Mouse (Mus musculus) right cerebral cortex, adult 18-20 months (tissue): ENCODE data around the gene Scgb1b2.

Experiments
- DNase-seq: peaks from one replicate; pipeline ENCODE4 v3.0.0; 2022; ENCODE audit warnings: mixed read lengths

Scgb1b2 gene

DNA sequence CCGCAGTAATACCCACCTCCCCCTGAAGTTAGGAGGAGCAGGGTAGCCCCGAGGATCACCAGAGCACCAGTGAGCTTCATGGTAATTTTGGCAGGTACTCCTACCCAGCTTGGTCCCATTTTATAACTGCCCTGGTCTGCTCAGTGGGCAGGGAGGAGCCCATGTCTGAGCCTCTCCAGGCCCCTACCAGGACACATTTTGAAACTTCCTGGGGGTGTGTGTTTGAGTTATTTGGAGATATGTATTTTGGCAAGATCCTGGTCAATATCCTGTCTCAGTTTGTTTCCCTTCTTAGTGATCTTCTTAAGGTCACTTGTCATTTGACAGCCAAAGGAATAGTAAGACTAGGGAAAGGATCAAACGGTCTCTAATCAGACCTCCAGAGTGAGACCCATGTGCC is at the start of gene Scgb1b2:
Gene Scgb1b2, minus strand, starts transcription at position 101 of the 400 bp plus-strand sequence.
- DNase-seq, result no peak

DNA sequence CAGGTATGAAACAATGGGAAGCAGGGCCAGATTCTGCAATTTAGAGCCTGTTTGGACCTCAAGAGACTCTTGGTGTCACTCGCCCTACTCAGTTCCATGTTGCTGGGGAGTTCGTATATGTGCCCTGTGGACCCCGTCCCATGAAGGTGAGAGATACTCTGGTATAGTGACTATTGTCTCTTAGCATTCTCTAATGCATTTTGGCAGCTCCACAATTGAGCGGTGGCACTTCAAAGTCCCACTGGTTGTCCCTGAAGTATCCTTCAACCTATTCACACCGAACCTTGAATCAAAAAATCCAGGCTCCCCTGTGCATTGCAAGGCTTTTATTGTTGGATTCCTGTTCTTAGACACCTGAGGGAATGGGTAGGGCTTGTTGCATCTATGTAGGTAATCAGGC is 1.4 kb downstream of the Scgb1b2 start, which contains the start of gene Scgb2b2:
Gene Scgb2b2, plus strand, starts transcription at position 301 of the 400 bp plus-strand sequence.
- DNase-seq, result no peak
